8 mouse cellular contexts compared by ENCODE assay signal in genomic region chr5:118613704-118614103, GRCm38 (mm10). TPM values are rescaled to one million over a fixed set of nuclear protein-coding genes. Genes with fewer than 3 reads are reported as not detected.
DNase-seq lines count a peak whose midpoint lies in the region; ATAC-seq lines count a peak whose summit lies in the region.
"Had no signal": no experiment of that assay in that cellular context is flagged by ENCODE, and none has a peak within 500 bp of the region (broad histone marks: within the 10 kb centered on the region; RNA-seq: fewer than 3 reads in every experiment).

No protein-coding gene starts in this region.

- H3K27ac ChIP-seq in heart, embryonic 11.5 days (ENCODE audit: low read depth, low read length), result peak overlapping the region; percentile 31; the same call in 1 of the 2 replicates
- H3K27ac ChIP-seq in liver, embryonic 12.5 days, result 0 out of 2 replicates have a peak overlapping the region, but pooled peaks have one; percentile 2

- no peak overlapping the region for H3K4me2 ChIP-seq in heart, embryonic 11.5 days
- H3K4me2 ChIP-seq in liver, embryonic 12.5 days, result no peak overlapping the region

- peaks cover 42% of the 10 kb centered on the region for H3K4me1 ChIP-seq in heart, embryonic 11.5 days (ENCODE audit: control insufficient read depth, insufficient read depth, low read length)
- peaks cover 65% of the 10 kb centered on the region for H3K4me1 ChIP-seq in liver, embryonic 12.5 days

- DNase-seq in heart, adult 18-20 months, result no peak
- DNase-seq in liver, result no peak
- DNase-seq in cerebellum, postnatal 14 days, result peak; percentile 60 to 68
- DNase-seq in lung, postnatal 14 days, result peak; percentile 29
- no peak for DNase-seq in right cerebral cortex, postnatal 4 days

- H3K4me3 ChIP-seq in heart, embryonic 11.5 days (ENCODE audit: low read depth, low read length), result no peak overlapping the region
- H3K4me3 ChIP-seq in liver, embryonic 12.5 days, result no peak overlapping the region

- no peaks in the 10 kb centered on the region for H3K36me3 ChIP-seq in heart, embryonic 11.5 days (ENCODE audit: control insufficient read depth, insufficient read depth, low read length)
- peaks cover 14% of the 10 kb centered on the region for H3K36me3 ChIP-seq in liver, embryonic 12.5 days

- no peak for ATAC-seq in heart, embryonic 11.5 days (replicated peaks; ENCODE audit: insufficient number of reproducible peaks, low FRiP score, low TSS enrichment)
- ATAC-seq in liver, embryonic 12.5 days, result no peak

- no peaks in the 10 kb centered on the region for H3K27me3 ChIP-seq in heart, embryonic 11.5 days (ENCODE audit: control insufficient read depth, insufficient read depth, low read length)
- no peaks in the 10 kb centered on the region for H3K27me3 ChIP-seq in liver, embryonic 12.5 days (replicated peaks)
- H3K27me3 ChIP-seq: Patski had no signal

- no peak overlapping the region for H3K9ac ChIP-seq in heart, embryonic 11.5 days (ENCODE audit: low read depth, low read length)
- H3K9ac ChIP-seq in liver, embryonic 12.5 days, result no peak overlapping the region

- H3K9me3 ChIP-seq in heart, embryonic 11.5 days (replicated peaks; ENCODE audit: control insufficient read depth, low read length), result no peaks in the 10 kb centered on the region
- H3K9me3 ChIP-seq in liver, embryonic 12.5 days (replicated peaks), result no peaks in the 10 kb centered on the region

- WGBS in heart, embryonic 11.5 days (ENCODE audit: insufficient replicate concordance), result 46% methylated on average over 2 of the region's 2 CpGs
- WGBS in liver, embryonic 12.5 days (ENCODE audit: insufficient replicate concordance), result 52% methylated on average over 2 of the region's 2 CpGs

RNA-seq across cellular contexts. Expression of gene Med13l, which starts 53.2 kb away (rescaled TPM):
- polyA plus RNA-seq in heart, embryonic 11.5 days (2014; fragmentation: Nextera tagmentation; extraction: Ambion mirVana), result 9.4 and 9.7 TPM in 2 replicates
- 10 to 100 TPM; 27.4 to 31.0 TPM for total RNA-seq in heart, adult 18-20 months (2021)
- polyA plus RNA-seq in liver, embryonic 12.5 days (2016; fragmentation: Nextera tagmentation; extraction: Ambion mirVana), result 13.0 and 13.8 TPM in 2 replicates

Comparison
In these comparisons a context has a peak if more than half of its experiments do, and no peak if none do; other contexts are left out.
1. DNase-seq: peak in cerebellum, postnatal 14 days (2 of 2) and lung, postnatal 14 days (single experiment); none in heart, adult 18-20 months (0 of 2), liver (single experiment) and right cerebral cortex, postnatal 4 days (single experiment).